Mouse (Mus musculus): Measurements from ENCODE around the gene Fam43a. TPM values are rescaled to one million over a fixed set of nuclear protein-coding genes. Genes with fewer than 3 reads are reported as not detected.

Gene Fam43a
- 29.4 and 38.2 TPM in 2 replicates for polyA plus RNA-seq (2015; fragmentation: Nextera tagmentation; extraction: Ambion mirVana)

GRCm38 (mm10) chr16:30599491-30600268, at the start of gene Fam43a:
Gene Fam43a (plus strand): TSS chr16:30599723.

GRCm38 (mm10) chr16:30550748-30551192, 48.8 kb upstream of the Fam43a start, which contains the start of gene Tmem44:
Gene Tmem44 (minus strand): TSS chr16:30550842.

GRCm38 (mm10) chr16:30587494-30588327, 11.8 kb upstream of the Fam43a start, which contains the start of gene Lsg1:
Gene Lsg1 (minus strand): TSS chr16:30587592.

Other genes with a start within 250 kb of the Fam43a start
- 5.2 and 8.3 TPM in 2 replicates for gene Atp13a3, start 193.7 kb upstream of the Fam43a start, polyA plus RNA-seq (2015; fragmentation: Nextera tagmentation; extraction: Ambion mirVana)
- gene Tmem44, start 48.9 kb upstream of the Fam43a start, polyA plus RNA-seq (2015; fragmentation: Nextera tagmentation; extraction: Ambion mirVana), result 7.8 and 15.8 TPM in 2 replicates
- gene Lsg1, start 12.1 kb upstream of the Fam43a start, polyA plus RNA-seq (2015; fragmentation: Nextera tagmentation; extraction: Ambion mirVana), result 38.2 and 46.6 TPM in 2 replicates

Data from adrenal gland, postnatal 0 days (tissue).